Mouse (Mus musculus): ENCODE measurements around the gene Tnrc18. TPM values are rescaled to one million over a fixed set of nuclear protein-coding genes. Genes with fewer than 3 reads are reported as not detected.

Gene Tnrc18
- polyA plus RNA-seq (2015; fragmentation: Nextera tagmentation; extraction: Ambion mirVana) = 22.7 and 24.9 TPM in 2 replicates

GRCm38 (mm10) chr5:142817524-142818434 is at the start of gene Tnrc18:
Gene Tnrc18 (minus strand): TSS chr5:142817662.

GRCm38 (mm10) chr5:142692248-142692647 is 125.2 kb downstream of the Tnrc18 start, which contains the start of gene Slc29a4:
Gene Slc29a4 (plus strand): TSS chr5:142692512.

Other genes starting within 250 kb of the Tnrc18 start
- gene Mmd2, start 208.9 kb downstream of the Tnrc18 start, polyA plus RNA-seq (2015; fragmentation: Nextera tagmentation; extraction: Ambion mirVana) = 136 and 152 TPM in 2 replicates
- gene Wipi2, start 190.0 kb downstream of the Tnrc18 start, polyA plus RNA-seq (2015; fragmentation: Nextera tagmentation; extraction: Ambion mirVana) = 38.8 and 39.8 TPM in 2 replicates
- gene Slc29a4, start 125.2 kb downstream of the Tnrc18 start, polyA plus RNA-seq (2015; fragmentation: Nextera tagmentation; extraction: Ambion mirVana) = 49.0 and 59.0 TPM in 2 replicates
- gene Fbxl18, start 77.8 kb upstream of the Tnrc18 start, polyA plus RNA-seq (2015; fragmentation: Nextera tagmentation; extraction: Ambion mirVana) = 31.1 and 34.1 TPM in 2 replicates
- 11,709 and 12,043 TPM in 2 replicates for gene Actb, start 89.1 kb upstream of the Tnrc18 start, polyA plus RNA-seq (2015; fragmentation: Nextera tagmentation; extraction: Ambion mirVana)
- gene Fscn1, start 142.7 kb upstream of the Tnrc18 start, polyA plus RNA-seq (2015; fragmentation: Nextera tagmentation; extraction: Ambion mirVana) = 358 and 406 TPM in 2 replicates